Mouse (Mus musculus): Measurements from ENCODE around the gene Bbs9. TPM values are rescaled to one million over a fixed set of nuclear protein-coding genes. Genes with fewer than 3 reads are reported as not detected.

Bbs9 gene
- total RNA-seq, 2 experiments from 2014 or later, result 17.5 to 18.7 TPM

- no peak for DNase-seq
- intact Hi-C loops (cut with DNase I), result no loop called here
Measured at GRCm38 (mm10) chr9:22619245-22619644, 143.7 kb downstream of the Bbs9 start.

GRCm38 (mm10) chr9:22624966-22625365 is 149.5 kb downstream of the Bbs9 start:
- peak; percentile 44 to 68 for DNase-seq
- intact Hi-C loops (cut with DNase I), result loop anchor here (10.0 kb wide), 1 partner anchor 590 kb away; no protein-coding TSS in a partner anchor

- no peak for DNase-seq
- intact Hi-C loops (cut with DNase I), result loop anchor here (10.0 kb wide), 1 partner anchor 589 kb away; no protein-coding TSS in a partner anchor
Measured at GRCm38 (mm10) chr9:22626014-22626413, 150.5 kb downstream of the Bbs9 start.

GRCm38 (mm10) chr9:22627912-22628311 is 152.4 kb downstream of the Bbs9 start:
- intact Hi-C loops (cut with DNase I), result loop anchor here (10.0 kb wide), 1 partner anchor 587 kb away; no protein-coding TSS in a partner anchor
- no peak for DNase-seq

GRCm38 (mm10) chr9:22632800-22633485 is 157.4 kb downstream of the Bbs9 start:
- peak; percentile 53 to 56 for DNase-seq
- intact Hi-C loops (cut with DNase I), result no loop called here

- intact Hi-C loops (cut with DNase I), result no loop called here
- DNase-seq, result no peak
Measured at GRCm38 (mm10) chr9:22638502-22638901, 163.0 kb downstream of the Bbs9 start.

GRCm38 (mm10) chr9:22640683-22641431 is 165.3 kb downstream of the Bbs9 start:
- no peak for DNase-seq
- intact Hi-C loops (cut with DNase I), result loop anchor here (2.0 kb wide), 1 partner anchor 26 kb away; no protein-coding TSS in a partner anchor

- no peak for DNase-seq
- intact Hi-C loops (cut with DNase I), result no loop called here
Measured at GRCm38 (mm10) chr9:22645844-22646390, 170.4 kb downstream of the Bbs9 start.

GRCm38 (mm10) chr9:22646461-22646860 is 170.9 kb downstream of the Bbs9 start:
- intact Hi-C loops (cut with DNase I), result no loop called here
- DNase-seq, result no peak

GRCm38 (mm10) chr9:22648163-22648562 is 172.6 kb downstream of the Bbs9 start:
- intact Hi-C loops (cut with DNase I), result no loop called here

GRCm38 (mm10) chr9:22649606-22650005 is 174.1 kb downstream of the Bbs9 start:
- no peak for DNase-seq
- intact Hi-C loops (cut with DNase I), result no loop called here

More at GRCm38 (mm10) chr9:22648163-22648562, 172.6 kb downstream of the Bbs9 start:
- DNase-seq, result no peak

GRCm38 (mm10) chr9:22650781-22651180 is 175.3 kb downstream of the Bbs9 start:
- intact Hi-C loops (cut with DNase I), result no loop called here
- no peak for DNase-seq

- intact Hi-C loops (cut with DNase I), result no loop called here
- no peak for DNase-seq
Measured at GRCm38 (mm10) chr9:22651619-22652018, 176.1 kb downstream of the Bbs9 start.

- intact Hi-C loops (cut with DNase I), result no loop called here
- DNase-seq, result no peak
Measured at GRCm38 (mm10) chr9:22654726-22655393, 179.3 kb downstream of the Bbs9 start.

- DNase-seq, result no peak
- intact Hi-C loops (cut with DNase I), result no loop called here
Measured at GRCm38 (mm10) chr9:22657216-22657615, 181.7 kb downstream of the Bbs9 start.

GRCm38 (mm10) chr9:22665155-22665554 is 189.6 kb downstream of the Bbs9 start:
- intact Hi-C loops (cut with DNase I), result no loop called here
- DNase-seq, result no peak

- intact Hi-C loops (cut with DNase I), result no loop called here
Measured at GRCm38 (mm10) chr9:22672937-22673336, 197.4 kb downstream of the Bbs9 start.

GRCm38 (mm10) chr9:22677132-22677829 is 201.8 kb downstream of the Bbs9 start:
- no peak for DNase-seq
- intact Hi-C loops (cut with DNase I), result no loop called here

More at GRCm38 (mm10) chr9:22672937-22673336, 197.4 kb downstream of the Bbs9 start:
- DNase-seq, result no peak

GRCm38 (mm10) chr9:22677997-22678396 is 202.5 kb downstream of the Bbs9 start:
- DNase-seq, result no peak
- intact Hi-C loops (cut with DNase I), result no loop called here

- intact Hi-C loops (cut with DNase I), result no loop called here
- no peak for DNase-seq
Measured at GRCm38 (mm10) chr9:22678496-22678895, 203.0 kb downstream of the Bbs9 start.

Measured in heart, postnatal 10 days (tissue).